Mouse (Mus musculus) thymus, postnatal 14 days (tissue): ENCODE measurements around the gene Zfpl1.
A peak's percentile ranks its signal among the peaks of the same experiment; 100 is the strongest.
"Not testable (repeated sequence)": the region's sequence is repeated elsewhere in the genome, so short reads cannot be mapped to it uniquely, and the experiment has no call there.

ENCODE experiments used
- DNase-seq: peaks from one replicate; pipeline ENCODE4 v3.0.0; 2021

Zfpl1 gene

GRCm38 (mm10) chr19:6084478-6085248 is at the start of gene Zfpl1, which contains the start of gene Cdca5:
TSS of gene Zfpl1 (minus strand) at chr19:6084956.
TSS of gene Cdca5 (plus strand) at chr19:6084983.
- peak; percentile 96 for DNase-seq

GRCm38 (mm10) chr19:6133197-6133596 is 48.4 kb upstream of the Zfpl1 start:
- not testable (repeated sequence) for DNase-seq

- DNase-seq, result no peak
These were observed 47.5 kb upstream of the Zfpl1 start for GRCm38 (mm10) chr19:6132171-6132827.

- not testable (repeated sequence) for DNase-seq
These were observed 45.8 kb upstream of the Zfpl1 start for GRCm38 (mm10) chr19:6130414-6131128.

GRCm38 (mm10) chr19:6127760-6128341 is 43.1 kb upstream of the Zfpl1 start, which contains the start of gene Snx15:
TSS of gene Snx15 (minus strand) at chr19:6128304.
- DNase-seq, result peak; percentile 97

GRCm38 (mm10) chr19:6126789-6127580 is 42.2 kb upstream of the Zfpl1 start:
- no peak for DNase-seq

- peak; percentile 68 for DNase-seq
These were observed 41.5 kb upstream of the Zfpl1 start for GRCm38 (mm10) chr19:6126289-6126688.

GRCm38 (mm10) chr19:6124898-6125297 is 40.1 kb upstream of the Zfpl1 start:
- DNase-seq, result no peak

- DNase-seq, result no peak
These were observed 38.6 kb upstream of the Zfpl1 start for GRCm38 (mm10) chr19:6123330-6123729.

- no peak for DNase-seq
These were observed 37.0 kb upstream of the Zfpl1 start for GRCm38 (mm10) chr19:6121761-6122160.

- peak; percentile 31 for DNase-seq
These were observed 34.0 kb upstream of the Zfpl1 start for GRCm38 (mm10) chr19:6118677-6119185.

- DNase-seq, result peak; percentile 92
These were observed 33.4 kb upstream of the Zfpl1 start, which contains the start of gene Sac3d1 for GRCm38 (mm10) chr19:6117986-6118676. TSS of gene Sac3d1 (minus strand) at chr19:6118650.

- DNase-seq, result peak; percentile 51
These were observed 32.7 kb upstream of the Zfpl1 start for GRCm38 (mm10) chr19:6117346-6117985.

- no peak for DNase-seq
These were observed 31.5 kb upstream of the Zfpl1 start for GRCm38 (mm10) chr19:6116113-6116850.

GRCm38 (mm10) chr19:6113116-6113515 is 28.4 kb upstream of the Zfpl1 start:
- DNase-seq, result no peak

- no peak for DNase-seq
These were observed 20.8 kb upstream of the Zfpl1 start, which contains the start of gene Naaladl1 for GRCm38 (mm10) chr19:6105586-6105985. TSS of gene Naaladl1 (plus strand) at chr19:6105782.

- DNase-seq, result no peak
These were observed 19.7 kb upstream of the Zfpl1 start for GRCm38 (mm10) chr19:6104476-6104875.

GRCm38 (mm10) chr19:6102169-6102853 is 17.6 kb upstream of the Zfpl1 start:
- no peak for DNase-seq

GRCm38 (mm10) chr19:6101186-6101585 is 16.4 kb upstream of the Zfpl1 start:
- DNase-seq, result no peak
